ENCODE assay signal across 8 mouse cellular contexts in genomic region chr11:75551961-75552441, GRCm38 (mm10). TPM values are rescaled to one million over a fixed set of nuclear protein-coding genes. Genes with fewer than 3 reads are reported as not detected.
A peak's percentile ranks its signal among the peaks of the same experiment; 100 is the strongest.
DNase-seq lines count a peak whose midpoint lies in the region; ATAC-seq and TF ChIP-seq lines count a peak whose summit lies in the region.

No protein-coding gene starts in this region.

- no peak for TF ChIP-seq CTCF in ES-Bruce4 (IDR thresholded peaks at IDR 0.05; ENCODE audit: low read depth, low read length)
- TF ChIP-seq CTCF in embryonic fibroblast, embryonic 13.5 days (IDR thresholded peaks at IDR 0.05; ENCODE audit: borderline replicate concordance, insufficient read depth, low read length): no peak

- H3K4me1 ChIP-seq in ES-Bruce4 (ENCODE audit: control insufficient read depth, insufficient read depth, low read length): peaks cover 9% of the 10 kb centered on the region
- peaks cover 24% of the 10 kb centered on the region for H3K4me1 ChIP-seq in embryonic fibroblast, embryonic 13.5 days (ENCODE audit: control insufficient read depth, insufficient read depth, low read length)
- peaks cover 26% of the 10 kb centered on the region for H3K4me1 ChIP-seq in heart, embryonic 16.5 days (ENCODE audit: control insufficient read depth, insufficient read depth, low read length)
- H3K4me1 ChIP-seq in lung, embryonic 16.5 days (replicated peaks; ENCODE audit: control insufficient read depth, insufficient read depth, low read length): peaks cover 29% of the 10 kb centered on the region

- 40% methylated on average over 9 of the region's 9 CpGs for WGBS in heart, embryonic 16.5 days
- WGBS in lung, embryonic 16.5 days: 59% methylated on average over 8 of the region's 9 CpGs

- peak; percentile 48 for DNase-seq in adrenal gland, postnatal 10 days
- DNase-seq in adrenal gland, postnatal 25 days: no peak
- no peak for DNase-seq in thymus, postnatal 4 days
- DNase-seq in T-cell, adult 2 months (ENCODE audit: low spot score): no peak

- H3K27me3 ChIP-seq in ES-Bruce4 (ENCODE audit: control insufficient read depth, insufficient read depth, low read length, poor library complexity, severe bottlenecking): no peaks in the 10 kb centered on the region
- H3K27me3 ChIP-seq in heart, embryonic 16.5 days (ENCODE audit: control insufficient read depth, insufficient read depth, low read length): no peaks in the 10 kb centered on the region
- no peaks in the 10 kb centered on the region for H3K27me3 ChIP-seq in lung, embryonic 16.5 days (ENCODE audit: control insufficient read depth, insufficient read depth, low read depth, low read length)

- H3K27ac ChIP-seq in ES-Bruce4 (ENCODE audit: insufficient read depth, low read length): peak overlapping the region; percentile 4
- no peak overlapping the region for H3K27ac ChIP-seq in embryonic fibroblast, embryonic 13.5 days (ENCODE audit: insufficient read depth, low read length)
- peak overlapping the region; percentile 36; the same call in 1 of the 2 replicates for H3K27ac ChIP-seq in heart, embryonic 16.5 days (ENCODE audit: low read length)
- no peak overlapping the region for H3K27ac ChIP-seq in lung, embryonic 16.5 days (ENCODE audit: low read length)

- no peaks in the 10 kb centered on the region for H3K36me3 ChIP-seq in ES-Bruce4 (ENCODE audit: control insufficient read depth, insufficient read depth, low read length, poor library complexity, severe bottlenecking)
- H3K36me3 ChIP-seq in heart, embryonic 16.5 days (ENCODE audit: control insufficient read depth, insufficient read depth): no peaks in the 10 kb centered on the region
- no peaks in the 10 kb centered on the region for H3K36me3 ChIP-seq in lung, embryonic 16.5 days (ENCODE audit: control insufficient read depth, insufficient read depth, low read length)

- no peak overlapping the region for H3K4me2 ChIP-seq in heart, embryonic 16.5 days (ENCODE audit: low read depth, low read length)
- H3K4me2 ChIP-seq in lung, embryonic 16.5 days (ENCODE audit: low read depth, low read length): no peak overlapping the region

- peak; percentile 62 for ATAC-seq in heart, embryonic 16.5 days (replicated peaks; ENCODE audit: extremely low read depth, insufficient read depth, low FRiP score)
- peak; percentile 69 for ATAC-seq in lung, embryonic 16.5 days (ENCODE audit: low read depth)

- no peak overlapping the region; the same call in 1 of the 2 replicates for H3K4me3 ChIP-seq in ES-Bruce4 (ENCODE audit: low read depth, low read length)
- no peak overlapping the region for H3K4me3 ChIP-seq in embryonic fibroblast, embryonic 13.5 days (ENCODE audit: insufficient read depth, low read length)
- no peak overlapping the region for H3K4me3 ChIP-seq in heart, embryonic 16.5 days (ENCODE audit: low read length)
- H3K4me3 ChIP-seq in lung, embryonic 16.5 days (ENCODE audit: low read length): no peak overlapping the region

- TF ChIP-seq POLR2A in ES-Bruce4 (IDR thresholded peaks at IDR 0.05; ENCODE audit: insufficient read depth, low read length): no peak
- TF ChIP-seq POLR2A in embryonic fibroblast, embryonic 13.5 days (IDR thresholded peaks at IDR 0.05; ENCODE audit: low read depth, low read length): 0 out of 2 replicates have a peak, but pooled peaks have one; percentile 40

- H3K9me3 ChIP-seq in ES-Bruce4 (replicated peaks; ENCODE audit: control insufficient read depth, insufficient read depth, low read length, poor library complexity, severe bottlenecking): no peaks in the 10 kb centered on the region
- H3K9me3 ChIP-seq in heart, embryonic 16.5 days (replicated peaks; ENCODE audit: control insufficient read depth, low read length): no peaks in the 10 kb centered on the region
- no peaks in the 10 kb centered on the region for H3K9me3 ChIP-seq in lung, embryonic 16.5 days (ENCODE audit: control insufficient read depth, low read length)

- 0 out of 2 replicates have a peak, but pooled peaks have one; percentile 60 for TF ChIP-seq EP300 in ES-Bruce4 (IDR thresholded peaks at IDR 0.05; ENCODE audit: insufficient read depth, low read depth, low read length)

- peak overlapping the region; percentile 4; the same call in 1 of the 2 replicates for H3K9ac ChIP-seq in ES-Bruce4 (ENCODE audit: low read depth, poor library complexity, severe bottlenecking)
- peak overlapping the region; percentile 44; the same call in 1 of the 2 replicates for H3K9ac ChIP-seq in heart, embryonic 16.5 days (ENCODE audit: low read length)
- peak overlapping the region; percentile 10; the same call in 1 of the 2 replicates for H3K9ac ChIP-seq in lung, embryonic 16.5 days (ENCODE audit: low read length)

RNA-seq across cellular contexts. Expression of gene Slc43a2, which starts 20.5 kb away (rescaled TPM):
- 10 to 100 TPM; 21.1 to 27.9 TPM for total RNA-seq in adrenal gland, postnatal 10 days (2021)
- 23.0 and 24.0 TPM in 2 replicates for total RNA-seq in adrenal gland, postnatal 25 days (2021)
- 11.3 and 17.5 TPM in 2 replicates for polyA plus RNA-seq in ES-Bruce4 (2011; ENCODE audit: insufficient read depth, insufficient read length, low read depth, missing spikeins)
- 5.4 and 6.9 TPM in 2 replicates for polyA plus RNA-seq in embryonic fibroblast, embryonic 13.5 days (2011; ENCODE audit: insufficient read length, low read depth, missing spikeins)
- 3.0 and 4.3 TPM in 2 replicates for polyA plus RNA-seq in heart, embryonic 16.5 days (2015; fragmentation: Nextera tagmentation; extraction: Ambion mirVana)
- polyA plus RNA-seq in lung, embryonic 16.5 days (2015; fragmentation: Nextera tagmentation; extraction: Ambion mirVana): 7.2 and 7.4 TPM in 2 replicates

RNA-seq across cellular contexts. Expression of gene Pitpna, which starts 35.9 kb away (rescaled TPM):
- 100 to 1,000 TPM; 130 to 139 TPM for total RNA-seq in adrenal gland, postnatal 10 days (2021)
- total RNA-seq in adrenal gland, postnatal 25 days (2021): 182 and 184 TPM in 2 replicates
- 70.5 and 71.4 TPM in 2 replicates for polyA plus RNA-seq in ES-Bruce4 (2011; ENCODE audit: insufficient read depth, insufficient read length, low read depth, missing spikeins)
- polyA plus RNA-seq in embryonic fibroblast, embryonic 13.5 days (2011; ENCODE audit: insufficient read length, low read depth, missing spikeins): 160 and 204 TPM in 2 replicates
- polyA plus RNA-seq in heart, embryonic 16.5 days (2015; fragmentation: Nextera tagmentation; extraction: Ambion mirVana): 68.0 and 78.0 TPM in 2 replicates
- 63.7 and 63.8 TPM in 2 replicates for polyA plus RNA-seq in lung, embryonic 16.5 days (2015; fragmentation: Nextera tagmentation; extraction: Ambion mirVana)

RNA-seq across cellular contexts. Expression of gene Scarf1, which starts 38.7 kb away (rescaled TPM):
- 10 to 100 TPM; 13.3 to 20.0 TPM for total RNA-seq in adrenal gland, postnatal 10 days (2021)
- 9.4 and 10.0 TPM in 2 replicates for total RNA-seq in adrenal gland, postnatal 25 days (2021)
- polyA plus RNA-seq in ES-Bruce4 (2011; ENCODE audit: insufficient read depth, insufficient read length, low read depth, missing spikeins): 0.76 and 1.0 TPM in 2 replicates
- polyA plus RNA-seq in embryonic fibroblast, embryonic 13.5 days (2011; ENCODE audit: insufficient read length, low read depth, missing spikeins): 0.25 TPM in 1 of 2 replicates, not detected in the other
- 11.0 and 14.0 TPM in 2 replicates for polyA plus RNA-seq in heart, embryonic 16.5 days (2015; fragmentation: Nextera tagmentation; extraction: Ambion mirVana)
- polyA plus RNA-seq in lung, embryonic 16.5 days (2015; fragmentation: Nextera tagmentation; extraction: Ambion mirVana): 16.4 and 17.7 TPM in 2 replicates

RNA-seq across cellular contexts. Expression of gene Rilp, which starts 42.1 kb away (rescaled TPM):
- total RNA-seq in adrenal gland, postnatal 10 days (2021): 10 to 100 TPM; 17.3 to 23.7 TPM
- 12.7 and 14.6 TPM in 2 replicates for total RNA-seq in adrenal gland, postnatal 25 days (2021)
- not detected in 2 replicates for polyA plus RNA-seq in ES-Bruce4 (2011; ENCODE audit: insufficient read depth, insufficient read length, low read depth, missing spikeins)
- 1.7 TPM in 2 replicates for polyA plus RNA-seq in embryonic fibroblast, embryonic 13.5 days (2011; ENCODE audit: insufficient read length, low read depth, missing spikeins)
- 11.0 and 13.3 TPM in 2 replicates for polyA plus RNA-seq in heart, embryonic 16.5 days (2015; fragmentation: Nextera tagmentation; extraction: Ambion mirVana)
- polyA plus RNA-seq in lung, embryonic 16.5 days (2015; fragmentation: Nextera tagmentation; extraction: Ambion mirVana): 0.83 and 0.89 TPM in 2 replicates

Comparison
In these comparisons a context has a peak if more than half of its experiments do, and no peak if none do; other contexts are left out.
1. H3K27ac ChIP-seq: peak in ES-Bruce4 (single experiment) and heart, embryonic 16.5 days (single experiment); none in embryonic fibroblast, embryonic 13.5 days (single experiment) and lung, embryonic 16.5 days (single experiment).
2. Peak in every context shown above with its lines, with median percentiles within 50 percentile points of each other: H3K9ac ChIP-seq.